Mouse (Mus musculus) heart, adult 18-20 months (tissue): ENCODE measurements at regions not wholly inside any gene's neighbourhood (a gene's known extent, or its start where the extent isn't known, plus 50 kb on each side); places are given as distances from the start of the nearest gene placed in this dataset.
A peak's percentile ranks its signal among the peaks of the same experiment; 100 is the strongest.

ENCODE experiments used
- DNase-seq, 2 experiments: peaks; one replicate each; pipeline ENCODE4 v3.0.0; 2021 to 2022; ENCODE audit warnings: mixed read lengths in 1 of 2
- microRNA-seq, 2 experiments: library from miRNA; unstranded; fragments of <30 nt; microRNA quantifications; one replicate each; pipeline ENCODE4 v1.2.0; 2022

GRCm38 (mm10) chr5:12926289-12926688 is 198.9 kb upstream of the Sema3a start:
- no peak for DNase-seq

GRCm38 (mm10) chr5:12927247-12927646 is 198.0 kb upstream of the Sema3a start:
- no peak for DNase-seq

GRCm38 (mm10) chr5:12937052-12937451 is 188.2 kb upstream of the Sema3a start:
- peak; percentile 2 to 14 for DNase-seq

GRCm38 (mm10) chr5:12938162-12938852 is 186.9 kb upstream of the Sema3a start:
- no peak for DNase-seq

GRCm38 (mm10) chr5:12944554-12944953 is 180.7 kb upstream of the Sema3a start:
- peak in 1 of 2 experiments; percentile 37 for DNase-seq

GRCm38 (mm10) chr5:12948472-12948871 is 176.7 kb upstream of the Sema3a start:
- no peak for DNase-seq

- no peak for DNase-seq
Observed at GRCm38 (mm10) chr5:12970987-12971386, 154.2 kb upstream of the Sema3a start.

- no peak for DNase-seq
Observed at GRCm38 (mm10) chr5:12973701-12974100, 151.5 kb upstream of the Sema3a start.

GRCm38 (mm10) chr5:12976015-12976742 is 149.0 kb upstream of the Sema3a start:
- no peak for DNase-seq

GRCm38 (mm10) chr5:12977875-12978274 is 147.3 kb upstream of the Sema3a start:
- DNase-seq: no peak

- DNase-seq: no peak
Observed at GRCm38 (mm10) chr5:12993826-12994225, 131.4 kb upstream of the Sema3a start.

GRCm38 (mm10) chr5:12997440-12997839 is 127.8 kb upstream of the Sema3a start:
- DNase-seq: no peak

- DNase-seq: no peak
Observed at GRCm38 (mm10) chr5:13007132-13007531, 118.1 kb upstream of the Sema3a start.

- DNase-seq: no peak
Observed at GRCm38 (mm10) chr5:13022270-13022669, 102.9 kb upstream of the Sema3a start.

- DNase-seq: no peak
Observed at GRCm38 (mm10) chr5:13033332-13033731, 91.9 kb upstream of the Sema3a start.

- DNase-seq: no peak
Observed at GRCm38 (mm10) chr5:13036127-13036526, 89.1 kb upstream of the Sema3a start.

GRCm38 (mm10) chr5:13058883-13059423 is 66.3 kb upstream of the Sema3a start:
- no peak for DNase-seq

- DNase-seq: no peak
Observed at GRCm38 (mm10) chr5:13066942-13067341, 58.3 kb upstream of the Sema3a start.

Small RNA genes in the stretch of these regions (microRNA-seq; reads per million reads assigned to microRNA genes)
- gene Gm23243: 0 reads per million in 2 experiments
